Mouse (Mus musculus): Measurements from ENCODE around the gene Lin52. TPM values are rescaled to one million over a fixed set of nuclear protein-coding genes. Genes with fewer than 3 reads are reported as not detected.

Lin52 gene
- polyA plus RNA-seq, 1 experiment from 2014 or later, result 18.5 TPM

- TF ChIP-seq CTCF (IDR thresholded peaks at IDR 0.05), result no peak
- TF ChIP-seq EP300 (IDR thresholded peaks at IDR 0.05), result no peak
- no peaks in the 10 kb centered on the region for H3K9me3 ChIP-seq (ENCODE audit: low read length)
- DNase-seq (ENCODE audit: low spot score) (no peak), ATAC-seq (no peak)
- peaks cover 4% of the 10 kb centered on the region; the same call in 1 of the 2 replicates for H3K36me3 ChIP-seq (ENCODE audit: insufficient read depth, low read length)
- no peak overlapping the region for H3K4me3 ChIP-seq (ENCODE audit: low read depth, low read length)
- H3K27me3 ChIP-seq (replicated peaks; ENCODE audit: insufficient read depth, low read length), result no peaks in the 10 kb centered on the region
- 62% methylated on average over 4 of the region's 4 CpGs for WGBS
- H3K9ac ChIP-seq (replicated peaks; ENCODE audit: low read depth), result no peak overlapping the region
- H3K4me2 ChIP-seq (replicated peaks; ENCODE audit: low read depth, low read length), result no peak overlapping the region
- H3K4me1 ChIP-seq (ENCODE audit: insufficient read depth, low read depth, low read length), result no peaks in the 10 kb centered on the region
- H3K27ac ChIP-seq (ENCODE audit: low read length), result no peak overlapping the region
Measured at GRCm38 (mm10) chr12:84442526-84442925, 8.7 kb upstream of the Lin52 start.

- 66% methylated on average over 1 of the region's 1 CpGs for WGBS
- no peak overlapping the region for H3K9ac ChIP-seq (replicated peaks; ENCODE audit: low read depth)
- H3K4me2 ChIP-seq (replicated peaks; ENCODE audit: low read depth, low read length), result no peak overlapping the region
- no peaks in the 10 kb centered on the region for H3K9me3 ChIP-seq (ENCODE audit: low read length)
- TF ChIP-seq EP300 (IDR thresholded peaks at IDR 0.05), result no peak
- no peak for TF ChIP-seq CTCF (IDR thresholded peaks at IDR 0.05)
- H3K27me3 ChIP-seq (replicated peaks; ENCODE audit: insufficient read depth, low read length), result no peaks in the 10 kb centered on the region
- no peak overlapping the region for H3K27ac ChIP-seq (ENCODE audit: low read length)
- no peak overlapping the region for H3K4me3 ChIP-seq (ENCODE audit: low read depth, low read length)
- H3K36me3 ChIP-seq (ENCODE audit: insufficient read depth, low read length), result no peaks in the 10 kb centered on the region
- DNase-seq (ENCODE audit: low spot score), result no peak
- no peak for ATAC-seq
- H3K4me1 ChIP-seq (ENCODE audit: insufficient read depth, low read depth, low read length), result peaks cover 8% of the 10 kb centered on the region; the same call in 1 of the 2 replicates
Measured at GRCm38 (mm10) chr12:84447386-84447785, 3.8 kb upstream of the Lin52 start.

GRCm38 (mm10) chr12:84448181-84448580 is 3.0 kb upstream of the Lin52 start:
- TF ChIP-seq CTCF (IDR thresholded peaks at IDR 0.05) (no peak), EP300 (IDR thresholded peaks at IDR 0.05) (no peak)
- Histone ChIP-seq H3K36me3 (ENCODE audit: insufficient read depth, low read length) (no peaks in the 10 kb centered on the region), H3K27me3 (replicated peaks; ENCODE audit: insufficient read depth, low read length) (no peaks in the 10 kb centered on the region), H3K27ac (ENCODE audit: low read length) (no peak overlapping the region), H3K9ac (replicated peaks; ENCODE audit: low read depth) (no peak overlapping the region), H3K4me1 (ENCODE audit: insufficient read depth, low read depth, low read length) (peaks cover 8% of the 10 kb centered on the region; the same call in 1 of the 2 replicates), H3K9me3 (ENCODE audit: low read length) (no peaks in the 10 kb centered on the region), H3K4me2 (replicated peaks; ENCODE audit: low read depth, low read length) (no peak overlapping the region), H3K4me3 (ENCODE audit: low read depth, low read length) (no peak overlapping the region)
- WGBS, result 80% methylated on average over 6 of the region's 6 CpGs
- ATAC-seq (no peak), DNase-seq (ENCODE audit: low spot score) (no peak)

- DNase-seq (ENCODE audit: low spot score) (peak; percentile 22), ATAC-seq (no peak)
- no peaks in the 10 kb centered on the region for H3K9me3 ChIP-seq (ENCODE audit: low read length)
- WGBS, result 39% methylated on average over 10 of the region's 10 CpGs
- peak overlapping the region; percentile 96 for H3K27ac ChIP-seq (ENCODE audit: low read length)
- peak overlapping the region; percentile 66; the same call in 1 of the 2 replicates for H3K9ac ChIP-seq (replicated peaks; ENCODE audit: low read depth)
- TF ChIP-seq EP300 (IDR thresholded peaks at IDR 0.05) (no peak), CTCF (IDR thresholded peaks at IDR 0.05) (no peak)
- H3K4me2 ChIP-seq (replicated peaks; ENCODE audit: low read depth, low read length), result peak overlapping the region; percentile 69
- no peaks in the 10 kb centered on the region for H3K27me3 ChIP-seq (replicated peaks; ENCODE audit: insufficient read depth, low read length)
- H3K4me3 ChIP-seq (ENCODE audit: low read depth, low read length), result peak overlapping the region; percentile 65
- no peaks in the 10 kb centered on the region for H3K36me3 ChIP-seq (ENCODE audit: insufficient read depth, low read length)
- peaks cover 8% of the 10 kb centered on the region; the same call in 1 of the 2 replicates for H3K4me1 ChIP-seq (ENCODE audit: insufficient read depth, low read depth, low read length)
Measured at GRCm38 (mm10) chr12:84449887-84450286, 1.3 kb upstream of the Lin52 start.

GRCm38 (mm10) chr12:84450351-84450717 is 888 bp upstream of the Lin52 start:
- WGBS, result under 1% methylated on average over 6 of the region's 6 CpGs
- Histone ChIP-seq H3K9me3 (ENCODE audit: low read length) (no peaks in the 10 kb centered on the region), H3K4me1 (ENCODE audit: insufficient read depth, low read depth, low read length) (peaks cover 8% of the 10 kb centered on the region; the same call in 1 of the 2 replicates), H3K4me3 (ENCODE audit: low read depth, low read length) (peak overlapping the region; percentile 65), H3K9ac (replicated peaks; ENCODE audit: low read depth) (peak overlapping the region; percentile 66), H3K27me3 (replicated peaks; ENCODE audit: insufficient read depth, low read length) (no peaks in the 10 kb centered on the region), H3K36me3 (ENCODE audit: insufficient read depth, low read length) (no peaks in the 10 kb centered on the region), H3K4me2 (replicated peaks; ENCODE audit: low read depth, low read length) (peak overlapping the region; percentile 69), H3K27ac (ENCODE audit: low read length) (peak overlapping the region; percentile 96)
- DNase-seq (ENCODE audit: low spot score) (peak; percentile 89), ATAC-seq (peak; percentile 16)
- TF ChIP-seq EP300 (IDR thresholded peaks at IDR 0.05) (peak; percentile 78), CTCF (IDR thresholded peaks at IDR 0.05) (no peak)

GRCm38 (mm10) chr12:84451801-84452200 is 579 bp downstream of the Lin52 start:
- TF ChIP-seq EP300 (IDR thresholded peaks at IDR 0.05), result no peak
- TF ChIP-seq CTCF (IDR thresholded peaks at IDR 0.05), result no peak
- H3K27ac ChIP-seq (ENCODE audit: low read length), result peak overlapping the region; percentile 91
- H3K36me3 ChIP-seq (ENCODE audit: insufficient read depth, low read length), result no peaks in the 10 kb centered on the region
- ATAC-seq, result no peak
- H3K4me1 ChIP-seq (ENCODE audit: insufficient read depth, low read depth, low read length), result peaks cover 8% of the 10 kb centered on the region; the same call in 1 of the 2 replicates
- peak; percentile 13 for DNase-seq (ENCODE audit: low spot score)
- no peaks in the 10 kb centered on the region for H3K27me3 ChIP-seq (replicated peaks; ENCODE audit: insufficient read depth, low read length)
- WGBS, result 1% methylated on average over 11 of the region's 11 CpGs
- peak overlapping the region; percentile 58 for H3K9ac ChIP-seq (replicated peaks; ENCODE audit: low read depth)
- H3K9me3 ChIP-seq (ENCODE audit: low read length), result no peaks in the 10 kb centered on the region
- H3K4me2 ChIP-seq (replicated peaks; ENCODE audit: low read depth, low read length), result peak overlapping the region; percentile 80
- peak overlapping the region; percentile 70 for H3K4me3 ChIP-seq (ENCODE audit: low read depth, low read length)

- WGBS, result 91% methylated on average over 3 of the region's 3 CpGs
- Histone ChIP-seq H3K4me3 (ENCODE audit: low read depth, low read length) (no peak overlapping the region), H3K27ac (ENCODE audit: low read length) (no peak overlapping the region), H3K27me3 (replicated peaks; ENCODE audit: insufficient read depth, low read length) (no peaks in the 10 kb centered on the region), H3K36me3 (ENCODE audit: insufficient read depth, low read length) (peaks cover 5% of the 10 kb centered on the region; the same call in 1 of the 2 replicates), H3K9ac (replicated peaks; ENCODE audit: low read depth) (no peak overlapping the region), H3K4me1 (ENCODE audit: insufficient read depth, low read depth, low read length) (peaks cover 3% of the 10 kb centered on the region; the same call in 1 of the 2 replicates), H3K4me2 (replicated peaks; ENCODE audit: low read depth, low read length) (no peak overlapping the region), H3K9me3 (ENCODE audit: low read length) (no peaks in the 10 kb centered on the region)
- ATAC-seq (no peak), DNase-seq (ENCODE audit: low spot score) (no peak)
- TF ChIP-seq CTCF (IDR thresholded peaks at IDR 0.05) (no peak), EP300 (IDR thresholded peaks at IDR 0.05) (no peak)
Measured at GRCm38 (mm10) chr12:84456911-84457310, 5.7 kb downstream of the Lin52 start.
